Mouse (Mus musculus) myocyte (in vitro differentiated cells): ENCODE measurements around the gene Pi4kb.

ENCODE experiments used
- POLR2A ChIP-seq: IDR thresholded peaks from one replicate; pipeline ENCODE4 v1.6.1; 2011; ENCODE audit warnings: low read depth, mild to moderate bottlenecking, control low read depth, moderate library complexity; ENCODE audit not compliant: insufficient read length
- TCF12 ChIP-seq: IDR thresholded peaks from one replicate; pipeline ENCODE4 v1.6.1; 2011; ENCODE audit warnings: mild to moderate bottlenecking, control low read depth; ENCODE audit not compliant: poor library complexity, insufficient read depth, severe bottlenecking

DNA sequence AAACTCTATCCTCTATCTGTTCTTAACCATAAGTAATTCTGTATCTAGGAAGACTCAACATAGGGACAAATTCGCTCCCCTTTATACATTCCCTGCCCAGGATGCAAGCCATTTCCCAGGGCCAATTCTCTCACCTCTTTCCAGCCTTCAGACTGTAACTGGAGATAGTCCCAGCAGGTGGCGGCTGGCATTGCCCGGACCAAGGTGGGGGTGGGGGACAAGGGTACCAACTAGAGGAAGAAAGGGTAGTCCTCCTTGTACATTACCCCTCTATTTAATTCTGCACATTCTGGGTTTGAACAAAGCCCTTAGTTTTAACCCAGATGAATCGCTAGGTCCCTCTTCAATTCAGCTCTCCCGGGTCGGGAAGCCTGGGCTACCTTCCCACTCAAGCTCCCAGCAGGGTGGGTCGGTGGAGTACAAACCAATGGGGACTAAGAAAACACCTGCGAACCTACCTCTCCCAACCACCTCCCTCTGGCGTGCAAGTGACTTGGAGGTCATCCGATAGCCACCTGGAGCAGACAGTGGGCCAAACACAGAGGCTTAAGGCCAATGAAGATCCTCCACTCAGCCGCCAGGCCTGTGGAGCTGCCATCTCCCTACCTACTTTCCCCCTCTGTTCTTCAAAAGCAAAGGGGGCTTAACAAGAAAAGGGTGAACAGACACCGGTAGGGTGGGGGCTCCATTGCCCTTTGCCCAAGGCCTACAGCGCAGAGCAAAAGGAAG, 39.3 kb downstream of the Pi4kb start:
- no peak for TF ChIP-seq TCF12
- no peak for TF ChIP-seq POLR2A
